Mouse (Mus musculus) macrophage (primary cell): ENCODE results near the gene Mier3. TPM values are rescaled to one million over a fixed set of nuclear protein-coding genes. Genes with fewer than 3 reads are reported as not detected.

Experiments used
- H3K27ac ChIP-seq: fragments of 350-480 bp; formaldehyde crosslinking; 2 replicates; pipeline ENCODE4 v1.9.0; 2021
- H3K36me3 ChIP-seq: fragments of 350-480 bp; formaldehyde crosslinking; 2 replicates; pipeline ENCODE4 v1.9.0; 2021; ENCODE audit errors: inconsistent target
- H3K4me3 ChIP-seq: fragments of 350-480 bp; formaldehyde crosslinking; 2 replicates; pipeline ENCODE4 v1.9.0; 2021; ENCODE audit errors: inconsistent target
- H3K79me2 ChIP-seq: fragments of 350-480 bp; formaldehyde crosslinking; 2 replicates; pipeline ENCODE4 v1.9.0; 2021; ENCODE audit errors: inconsistent target
- WGBS: methylation state at CpG from one replicate; pipeline ENCODE4 v1.1.7; 2026; ENCODE audit warnings: inconsistent platforms; ENCODE audit not compliant: missing documents; 5-methylcytosine and 5-hydroxymethylcytosine counted together
- polyA plus RNA-seq: library from polyadenylated mRNA; stranded (reverse); fragments of 250-400 nt; gene quantifications from 3 replicates; pipeline ENCODE4 v1.2.4, GENCODE M21; 2018; ENCODE audit warnings: inconsistent platforms

The Mier3 gene
- polyA plus RNA-seq, 1 experiment from 2014 or later = 6.0 TPM

DNA sequence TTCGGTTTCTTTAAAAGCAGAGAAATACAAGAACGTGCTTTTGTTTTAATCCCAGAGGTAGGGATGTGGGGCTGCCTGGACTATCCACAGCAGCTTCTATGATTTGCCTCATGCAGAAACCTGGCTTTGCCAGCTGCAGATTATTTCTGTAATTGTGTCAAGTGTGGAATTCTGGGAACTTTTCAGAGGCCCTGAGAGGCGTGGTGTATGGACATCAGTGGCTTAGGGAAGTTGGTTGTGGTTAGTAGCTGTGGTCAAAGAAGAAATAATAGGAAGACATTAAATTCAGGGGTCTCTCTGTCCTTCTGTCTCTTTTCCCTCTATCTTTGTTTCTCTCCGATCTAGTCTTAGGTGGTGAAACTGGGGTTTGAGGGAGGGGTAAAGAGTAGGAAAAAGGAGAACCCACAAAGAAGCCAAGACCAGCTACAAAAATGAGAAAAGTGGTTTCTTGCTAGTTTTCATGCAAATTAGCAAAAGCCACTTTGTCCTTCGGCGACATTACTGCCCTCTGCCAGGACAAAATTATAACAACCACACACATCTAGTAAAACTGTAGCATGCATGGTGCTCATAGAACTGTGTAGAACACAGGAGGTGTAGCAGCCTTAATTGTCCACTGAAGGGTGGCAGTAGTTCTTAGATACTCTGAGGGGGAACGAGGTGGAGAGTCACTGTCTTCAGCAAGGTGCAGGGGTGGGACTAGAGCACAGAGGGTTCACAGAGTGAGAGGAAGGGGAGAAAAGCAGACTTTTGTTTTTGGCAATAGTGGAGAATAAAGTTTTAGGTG is 60.6 kb downstream of the Mier3 start:
- no peaks in the 10 kb centered on the region for H3K79me2 ChIP-seq
- no peak overlapping the region for H3K4me3 ChIP-seq
- WGBS = 34% methylated on average over 7 of the region's 7 CpGs
- H3K27ac ChIP-seq = no peak overlapping the region
- no peaks in the 10 kb centered on the region for H3K36me3 ChIP-seq

GRCm38 (mm10) chr13:111741991-111742615 is 61.3 kb downstream of the Mier3 start:
- WGBS = 56% methylated on average over 6 of the region's 6 CpGs
- Histone ChIP-seq H3K79me2 (no peaks in the 10 kb centered on the region), H3K36me3 (0 out of 2 replicates have a peak, but pooled peaks cover 2% of the 10 kb centered on the region), H3K27ac (no peak overlapping the region), H3K4me3 (no peak overlapping the region)

GRCm38 (mm10) chr13:111744233-111745000 is 63.6 kb downstream of the Mier3 start:
- H3K79me2 ChIP-seq = no peaks in the 10 kb centered on the region
- 93% methylated on average over 6 of the region's 6 CpGs for WGBS
- no peak overlapping the region for H3K27ac ChIP-seq
- peaks cover 23% of the 10 kb centered on the region for H3K36me3 ChIP-seq
- H3K4me3 ChIP-seq = no peak overlapping the region

GRCm38 (mm10) chr13:111745216-111745615 is 64.4 kb downstream of the Mier3 start:
- Histone ChIP-seq H3K36me3 (peaks cover 31% of the 10 kb centered on the region), H3K27ac (no peak overlapping the region), H3K4me3 (no peak overlapping the region), H3K79me2 (no peaks in the 10 kb centered on the region)
- 74% methylated on average over 7 of the region's 7 CpGs for WGBS

- no peak overlapping the region for H3K4me3 ChIP-seq
- WGBS = 95% methylated on average over 5 of the region's 5 CpGs
- no peak overlapping the region for H3K27ac ChIP-seq
- peaks cover 47% of the 10 kb centered on the region for H3K36me3 ChIP-seq
- no peaks in the 10 kb centered on the region for H3K79me2 ChIP-seq
These were observed 66.1 kb downstream of the Mier3 start for GRCm38 (mm10) chr13:111746831-111747230.

- H3K36me3 ChIP-seq = peaks cover 62% of the 10 kb centered on the region
- WGBS = 91% methylated on average over 27 of the region's 28 CpGs
- H3K4me3 ChIP-seq = no peak overlapping the region
- H3K27ac ChIP-seq = no peak overlapping the region
- H3K79me2 ChIP-seq = no peaks in the 10 kb centered on the region
These were observed 67.7 kb downstream of the Mier3 start for GRCm38 (mm10) chr13:111748301-111749062.

- Histone ChIP-seq H3K36me3 (peaks cover 99% of the 10 kb centered on the region), H3K79me2 (no peaks in the 10 kb centered on the region), H3K27ac (no peak overlapping the region), H3K4me3 (no peak overlapping the region)
- WGBS = 95% methylated on average over 6 of the region's 6 CpGs
These were observed 72.5 kb downstream of the Mier3 start for GRCm38 (mm10) chr13:111753321-111753720.

GRCm38 (mm10) chr13:111755377-111755776 is 74.6 kb downstream of the Mier3 start:
- WGBS = 96% methylated on average over 18 of the region's 18 CpGs
- Histone ChIP-seq H3K27ac (no peak overlapping the region), H3K4me3 (no peak overlapping the region), H3K36me3 (peaks cover 99% of the 10 kb centered on the region), H3K79me2 (no peaks in the 10 kb centered on the region)

GRCm38 (mm10) chr13:111755937-111756336 is 75.2 kb downstream of the Mier3 start:
- Histone ChIP-seq H3K36me3 (peaks cover 99% of the 10 kb centered on the region), H3K27ac (no peak overlapping the region), H3K79me2 (no peaks in the 10 kb centered on the region; the same call in 1 of the 2 replicates), H3K4me3 (no peak overlapping the region)
- 93% methylated on average over 15 of the region's 15 CpGs for WGBS

GRCm38 (mm10) chr13:111756986-111757385 is 76.2 kb downstream of the Mier3 start:
- Histone ChIP-seq H3K4me3 (no peak overlapping the region), H3K79me2 (no peaks in the 10 kb centered on the region; the same call in 1 of the 2 replicates), H3K36me3 (peaks cover 99% of the 10 kb centered on the region), H3K27ac (no peak overlapping the region)
- WGBS = 96% methylated on average over 6 of the region's 6 CpGs

DNA sequence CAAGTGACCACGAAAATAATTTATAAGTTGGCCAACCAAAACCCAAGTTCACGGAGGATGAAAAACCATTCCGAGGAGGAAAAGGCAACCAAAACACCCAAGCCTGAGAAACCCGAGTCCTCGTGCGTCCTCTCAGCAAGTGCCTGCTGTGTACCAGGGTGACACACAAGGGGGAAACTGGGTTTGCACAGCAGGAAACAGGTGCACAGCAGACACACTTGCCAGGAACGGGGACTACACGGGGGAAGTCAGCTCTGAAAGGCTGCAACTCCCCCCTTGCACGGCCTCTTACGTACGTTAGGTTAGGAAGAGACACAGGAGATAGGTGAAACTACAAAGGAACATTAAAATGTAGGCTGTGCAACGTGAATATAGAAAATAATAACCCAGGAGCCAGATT is 81.7 kb downstream of the Mier3 start:
- H3K27ac ChIP-seq = no peak overlapping the region
- peaks cover 98% of the 10 kb centered on the region for H3K36me3 ChIP-seq
- WGBS = 70% methylated on average over 12 of the region's 12 CpGs
- peaks cover 11% of the 10 kb centered on the region; the same call in 1 of the 2 replicates for H3K79me2 ChIP-seq
- no peak overlapping the region for H3K4me3 ChIP-seq
